In the genomic region with DNA sequence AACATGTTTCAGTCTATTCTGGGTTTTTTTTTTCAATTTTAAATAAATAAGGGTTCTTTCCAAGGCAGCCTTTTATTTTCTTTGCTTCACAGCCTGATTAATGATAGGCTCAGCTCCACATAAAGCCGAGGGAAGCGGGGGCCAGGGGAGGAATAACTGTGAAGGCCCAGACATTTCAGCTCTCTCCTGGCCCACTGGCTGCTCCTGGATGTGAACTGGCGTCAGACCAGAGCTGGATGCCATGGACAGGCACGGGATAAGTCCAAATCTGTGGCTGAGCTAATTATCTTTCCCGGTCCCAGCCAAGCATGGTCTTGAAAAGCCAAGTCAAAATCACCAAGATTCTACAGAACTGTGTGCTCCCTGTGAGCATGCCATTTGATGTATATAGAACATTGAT, we compare ENCODE assay signal across 20 mouse cellular contexts.
DNase-seq lines count a peak whose midpoint lies in the region; ATAC-seq lines count a peak whose summit lies in the region.
"Had no signal": no experiment of that assay in that cellular context is flagged by ENCODE, and none has a peak within 500 bp of the region (broad histone marks: within the 10 kb centered on the region; RNA-seq: fewer than 3 reads in every experiment).

No protein-coding gene starts in this region.

- no peaks in the 10 kb centered on the region for H3K36me3 ChIP-seq in hindbrain, embryonic 16.5 days (ENCODE audit: control insufficient read depth, insufficient read depth, low read length)
- no peaks in the 10 kb centered on the region for H3K36me3 ChIP-seq in hindbrain, embryonic 12.5 days
- H3K36me3 ChIP-seq: embryonic facial prominence, embryonic 12.5 days; heart, embryonic 13.5 days had no signal

- no peak overlapping the region for H3K27ac ChIP-seq in hindbrain, embryonic 16.5 days (ENCODE audit: low read depth, low read length)
- no peak overlapping the region for H3K27ac ChIP-seq in hindbrain, embryonic 12.5 days
- H3K27ac ChIP-seq: embryonic facial prominence, embryonic 12.5 days; heart, adult 2 months; heart, embryonic 13.5 days; hindbrain, embryonic 14.5 days; macrophage had no signal

- intact Hi-C loops in left cerebral cortex, postnatal 10 days (cut with DNase I) = no loop called here

- peak; percentile 67 to 71 for DNase-seq in cerebellum, postnatal 14 days
- DNase-seq in cerebellum, postnatal 4 days (ENCODE audit: low spot score in 2 of 2) = no peak
- DNase-seq in left cerebral cortex, postnatal 10 days (ENCODE audit: extremely low spot score in 1 of 2, low spot score in 2 of 2) = peak; percentile 4 to 18
- no peak for DNase-seq in left cerebral cortex, adult 18-20 months (ENCODE audit: low spot score in 2 of 2)
- peak; percentile 10 for DNase-seq in right cerebral cortex, postnatal 4 days
- DNase-seq in right cerebral cortex, postnatal 14 days = no peak
- DNase-seq: adrenal gland, postnatal 10 days; cerebellum, adult 9-11 months; gastrocnemius, postnatal 36 days; heart, adult 2 months; kidney, adult 9 months; kidney, postnatal 14 days had no signal

- no peaks in the 10 kb centered on the region for H3K4me1 ChIP-seq in hindbrain, embryonic 16.5 days (ENCODE audit: control insufficient read depth, insufficient read depth, low read depth, low read length)
- no peaks in the 10 kb centered on the region for H3K4me1 ChIP-seq in hindbrain, embryonic 12.5 days
- H3K4me1 ChIP-seq: heart, embryonic 13.5 days had no signal

- no peak overlapping the region for H3K9ac ChIP-seq in hindbrain, embryonic 16.5 days (ENCODE audit: low read depth, low read length)
- no peak overlapping the region for H3K9ac ChIP-seq in hindbrain, embryonic 12.5 days
- H3K9ac ChIP-seq: embryonic facial prominence, embryonic 12.5 days; heart, embryonic 13.5 days; hindbrain, embryonic 14.5 days had no signal

- no peaks in the 10 kb centered on the region for H3K27me3 ChIP-seq in hindbrain, embryonic 16.5 days (replicated peaks; ENCODE audit: control insufficient read depth, insufficient read depth, low read length)
- no peaks in the 10 kb centered on the region for H3K27me3 ChIP-seq in hindbrain, embryonic 12.5 days
- H3K27me3 ChIP-seq: embryonic facial prominence, embryonic 12.5 days; heart, embryonic 13.5 days had no signal

- no peak overlapping the region for H3K4me2 ChIP-seq in hindbrain, embryonic 16.5 days (ENCODE audit: low read length)
- H3K4me2 ChIP-seq in hindbrain, embryonic 12.5 days (replicated peaks) = no peak overlapping the region
- H3K4me2 ChIP-seq: embryonic facial prominence, embryonic 12.5 days; heart, embryonic 13.5 days; hindbrain, embryonic 14.5 days had no signal

- WGBS in hindbrain, embryonic 16.5 days = 64% methylated on average over 5 of the region's 5 CpGs
- WGBS in hindbrain, embryonic 12.5 days = 82% methylated on average over 5 of the region's 5 CpGs

- H3K4me3 ChIP-seq in hindbrain, embryonic 16.5 days (ENCODE audit: low read length) = no peak overlapping the region
- H3K4me3 ChIP-seq in hindbrain, embryonic 12.5 days = no peak overlapping the region
- H3K4me3 ChIP-seq: embryonic facial prominence, embryonic 12.5 days; heart, adult 2 months; heart, embryonic 13.5 days had no signal

- ATAC-seq in hindbrain, embryonic 16.5 days = peak; percentile 71; the same call in 1 of the 2 replicates
- ATAC-seq in hindbrain, embryonic 12.5 days (ENCODE audit: low FRiP score) = no peak
- ATAC-seq: intestine, embryonic 16.5 days; midbrain, embryonic 16.5 days had no signal

- no peaks in the 10 kb centered on the region for H3K9me3 ChIP-seq in hindbrain, embryonic 16.5 days (ENCODE audit: control insufficient read depth, low read length)
- no peaks in the 10 kb centered on the region for H3K9me3 ChIP-seq in hindbrain, embryonic 12.5 days (replicated peaks)
- H3K9me3 ChIP-seq: embryonic facial prominence, embryonic 12.5 days; heart, embryonic 13.5 days had no signal

Comparison
In these comparisons a context has a peak if more than half of its experiments do, and no peak if none do; other contexts are left out.
1. DNase-seq: peak in cerebellum, postnatal 14 days (2 of 2), left cerebral cortex, postnatal 10 days (2 of 2) and right cerebral cortex, postnatal 4 days (single experiment); none in cerebellum, postnatal 4 days (0 of 2), left cerebral cortex, adult 18-20 months (0 of 2) and right cerebral cortex, postnatal 14 days (single experiment).